Mouse (Mus musculus) CH12.LX (cell line): ENCODE measurements around the gene En1. TPM values are rescaled to one million over a fixed set of nuclear protein-coding genes. Genes with fewer than 3 reads are reported as not detected.

Experiments used
- DNase-seq: peaks from one replicate; pipeline ENCODE4 v3.0.0-alpha.2; 2013; ENCODE audit errors: extremely low read depth
- H3K27ac ChIP-seq: 2 replicates; pipeline ENCODE4 v1.5.1; 2012; ENCODE audit warnings: low read depth, mild to moderate bottlenecking, control low read depth, moderate library complexity; ENCODE audit not compliant: insufficient read depth
- H3K27me3 ChIP-seq: replicated peaks from 2 replicates; pipeline ENCODE3; 2012; ENCODE audit warnings: inconsistent platforms
- H3K36me3 ChIP-seq, 2 experiments: replicated peaks in 1 of 2; 2 replicates each; pipeline versions ENCODE3 to v1.6.1; 2012; ENCODE audit warnings: inconsistent platforms in 1 of 2, low read length in 1 of 2, mild to moderate bottlenecking in 1 of 2, mixed read lengths in 1 of 2, moderate library complexity in 1 of 2; ENCODE audit not compliant: control insufficient read depth in 1 of 2, insufficient read depth in 1 of 2
- H3K4me1 ChIP-seq, 2 experiments: 2 replicates each; pipeline ENCODE4 v1.6.1; 2012; ENCODE audit warnings: inconsistent platforms in 1 of 2, moderate library complexity in 1 of 2; ENCODE audit not compliant: insufficient read depth in 2 of 2, control insufficient read depth in 1 of 2
- H3K4me2 ChIP-seq: 2 replicates; pipeline ENCODE4 v1.6.1; 2012; ENCODE audit warnings: low read depth, mild to moderate bottlenecking, control low read depth; ENCODE audit not compliant: poor library complexity, insufficient read depth, severe bottlenecking
- H3K4me3 ChIP-seq, 3 experiments: fragments of 150-350 bp in 1 of 3; sonication (generic) in 1 of 3; replicated peaks in 1 of 3; 2 replicates each; pipeline versions ENCODE3 to v1.5.1; 2011 to 2012; ENCODE audit warnings: low read depth in 2 of 3, low read length in 2 of 3, mild to moderate bottlenecking in 2 of 3, moderate library complexity in 2 of 3, control low read depth in 1 of 3, improper control_type of control experiment in 1 of 3, inconsistent platforms in 1 of 3, mixed read lengths in 1 of 3; ENCODE audit not compliant: poor library complexity in 1 of 3
- H3K79me2 ChIP-seq: replicated peaks from 2 replicates; pipeline ENCODE4 v1.6.1; 2012; ENCODE audit warnings: mild to moderate bottlenecking, moderate library complexity; ENCODE audit not compliant: control insufficient read depth, poor library complexity, insufficient read depth, severe bottlenecking; ENCODE audit errors: extremely low read depth
- H3K9ac ChIP-seq: 2 replicates; pipeline ENCODE4 v1.6.1; 2012; ENCODE audit warnings: low read depth, mild to moderate bottlenecking, control low read depth, moderate library complexity; ENCODE audit not compliant: insufficient read depth
- H3K9me3 ChIP-seq: replicated peaks from 2 replicates; pipeline ENCODE3; 2012; ENCODE audit warnings: low read length, inconsistent platforms, mixed read lengths
- BHLHE40 ChIP-seq: IDR thresholded peaks from 2 replicates; pipeline ENCODE4 v1.6.1; 2011; ENCODE audit warnings: mild to moderate bottlenecking, low read depth, low read length, improper control_type of control experiment
- CHD1 ChIP-seq: IDR thresholded peaks from 2 replicates; pipeline ENCODE4 v1.6.1; 2012; ENCODE audit warnings: low read depth, low read length, improper control_type of control experiment, inconsistent platforms
- CHD2 ChIP-seq: IDR thresholded peaks from 2 replicates; pipeline ENCODE4 v1.6.1; 2011; ENCODE audit warnings: low read length, improper control_type of control experiment
- CTCF ChIP-seq, 2 experiments: IDR thresholded peaks in 1 of 2; conservative IDR thresholded peaks in 1 of 2; 2 replicates each; pipeline ENCODE4 v1.5.1; 2011 to 2012; ENCODE audit warnings: low read depth in 2 of 2, low read length in 2 of 2, improper control_type of control experiment in 1 of 2, inconsistent platforms in 1 of 2, mild to moderate bottlenecking in 1 of 2, moderate library complexity in 1 of 2
- E2F4 ChIP-seq: IDR thresholded peaks from 2 replicates; pipeline ENCODE4 v1.6.1; 2011; ENCODE audit warnings: low read depth, low read length, improper control_type of control experiment; ENCODE audit not compliant: insufficient replicate concordance
- ELF1 ChIP-seq: IDR thresholded peaks from 2 replicates; pipeline ENCODE4 v1.6.1; 2014; ENCODE audit warnings: low read depth, mild to moderate bottlenecking, inconsistent platforms, low read length, improper control_type of control experiment
- EP300 ChIP-seq: IDR thresholded peaks from 2 replicates; pipeline ENCODE4 v1.6.1; 2011; ENCODE audit warnings: low read length, improper control_type of control experiment
- ETS1 ChIP-seq: conservative IDR thresholded peaks from 2 replicates; pipeline ENCODE4 v1.6.1; 2012; ENCODE audit warnings: low read depth, mild to moderate bottlenecking, inconsistent platforms, low read length, improper control_type of control experiment, moderate library complexity
- GABPA ChIP-seq: IDR thresholded peaks from 2 replicates; pipeline ENCODE4 v1.6.1; 2012; ENCODE audit warnings: low read depth, low read length, improper control_type of control experiment, inconsistent platforms; ENCODE audit not compliant: insufficient replicate concordance
- HCFC1 ChIP-seq: IDR thresholded peaks from 2 replicates; pipeline ENCODE4 v1.6.1; 2012; ENCODE audit warnings: low read depth, mild to moderate bottlenecking, inconsistent platforms, low read length, improper control_type of control experiment
- IRF4 ChIP-seq: IDR thresholded peaks from 2 replicates; pipeline ENCODE4 v1.6.1; 2014; ENCODE audit warnings: low read depth, mild to moderate bottlenecking, inconsistent platforms, low read length, improper control_type of control experiment
- JUN ChIP-seq: IDR thresholded peaks from 2 replicates; pipeline ENCODE4 v1.6.1; 2011; ENCODE audit warnings: low read depth, mild to moderate bottlenecking, low read length, improper control_type of control experiment, moderate library complexity; ENCODE audit not compliant: insufficient read depth
- JUND ChIP-seq: conservative IDR thresholded peaks from 2 replicates; pipeline ENCODE4 v1.6.1; 2011; ENCODE audit warnings: low read depth, low read length, improper control_type of control experiment
- KAT2A ChIP-seq: IDR thresholded peaks from 2 replicates; pipeline ENCODE4 v1.6.1; 2012; ENCODE audit warnings: low read length, improper control_type of control experiment, inconsistent platforms; ENCODE audit not compliant: insufficient replicate concordance
- MAFK ChIP-seq: IDR thresholded peaks from 2 replicates; pipeline ENCODE4 v1.6.1; 2011; ENCODE audit warnings: low read length, improper control_type of control experiment; ENCODE audit not compliant: insufficient replicate concordance
- MAX ChIP-seq: IDR thresholded peaks from 2 replicates; pipeline ENCODE4 v1.6.1; 2011; ENCODE audit warnings: low read length, improper control_type of control experiment
- MAZ ChIP-seq: IDR thresholded peaks from 2 replicates; pipeline ENCODE4 v1.6.1; 2012; ENCODE audit warnings: low read depth, mild to moderate bottlenecking, inconsistent platforms, low read length, improper control_type of control experiment, moderate library complexity
- MEF2A ChIP-seq: IDR thresholded peaks from 2 replicates; pipeline ENCODE4 v1.6.1; 2014; ENCODE audit warnings: low read depth, mild to moderate bottlenecking, inconsistent platforms, low read length, improper control_type of control experiment, borderline replicate concordance
- MXI1 ChIP-seq: IDR thresholded peaks from 2 replicates; pipeline ENCODE4 v1.6.1; 2011; ENCODE audit warnings: mild to moderate bottlenecking, low read depth, low read length, improper control_type of control experiment
- MYC ChIP-seq: IDR thresholded peaks from 2 replicates; pipeline ENCODE4 v1.6.1; 2011; ENCODE audit warnings: low read depth, mild to moderate bottlenecking, improper control_type of control experiment, low read length
- NELFE ChIP-seq: IDR thresholded peaks from 2 replicates; pipeline ENCODE4 v1.6.1; 2011; ENCODE audit warnings: low read depth, low read length, improper control_type of control experiment
- NRF1 ChIP-seq: IDR thresholded peaks from 2 replicates; pipeline ENCODE4 v1.6.1; 2014; ENCODE audit warnings: low read depth, mild to moderate bottlenecking, inconsistent platforms, low read length, improper control_type of control experiment, moderate library complexity
- PAX5 ChIP-seq: IDR thresholded peaks from 2 replicates; pipeline ENCODE4 v1.6.1; 2012; ENCODE audit warnings: low read length, inconsistent platforms, mixed read lengths
- POLR2A ChIP-seq: IDR thresholded peaks from 2 replicates; pipeline ENCODE4 v1.6.1; 2011; ENCODE audit warnings: low read depth, mild to moderate bottlenecking, improper control_type of control experiment, low read length
- POLR2AphosphoS2 ChIP-seq: IDR thresholded peaks from 2 replicates; pipeline ENCODE4 v1.6.1; 2011; ENCODE audit warnings: low read depth, low read length, improper control_type of control experiment
- RAD21 ChIP-seq: IDR thresholded peaks from 2 replicates; pipeline ENCODE4 v1.6.1; 2011; ENCODE audit warnings: low read depth, mild to moderate bottlenecking, low read length, improper control_type of control experiment, moderate library complexity
- RCOR1 ChIP-seq: conservative IDR thresholded peaks from 2 replicates; pipeline ENCODE4 v1.6.1; 2012; ENCODE audit warnings: low read depth, mild to moderate bottlenecking, inconsistent platforms, low read length, improper control_type of control experiment
- SIN3A ChIP-seq: IDR thresholded peaks from 2 replicates; pipeline ENCODE4 v1.6.1; 2012; ENCODE audit warnings: low read length, improper control_type of control experiment, inconsistent platforms
- SMC3 ChIP-seq: IDR thresholded peaks from 2 replicates; pipeline ENCODE4 v1.6.1; 2011; ENCODE audit warnings: low read depth, low read length, improper control_type of control experiment
- TBP ChIP-seq: conservative IDR thresholded peaks from 2 replicates; pipeline ENCODE4 v1.6.1; 2011; ENCODE audit warnings: low read depth, low read length, improper control_type of control experiment
- TCF12 ChIP-seq: IDR thresholded peaks from 2 replicates; pipeline ENCODE4 v1.6.1; 2014; ENCODE audit warnings: low read depth, mild to moderate bottlenecking, inconsistent platforms, low read length, improper control_type of control experiment
- UBTF ChIP-seq: IDR thresholded peaks from 2 replicates; pipeline ENCODE4 v1.6.1; 2012; ENCODE audit warnings: low read depth, mild to moderate bottlenecking, inconsistent platforms, low read length, improper control_type of control experiment, moderate library complexity
- USF1 ChIP-seq: IDR thresholded peaks from 2 replicates; pipeline ENCODE4 v1.6.1; 2014; ENCODE audit warnings: low read depth, mild to moderate bottlenecking, inconsistent platforms, low read length, improper control_type of control experiment
- USF2 ChIP-seq: conservative IDR thresholded peaks from 2 replicates; pipeline ENCODE4 v1.6.1; 2011; ENCODE audit warnings: low read depth, low read length, improper control_type of control experiment
- ZC3H11A ChIP-seq: IDR thresholded peaks from 2 replicates; pipeline ENCODE4 v1.6.1; 2012; ENCODE audit warnings: low read depth, mild to moderate bottlenecking, inconsistent platforms, low read length, improper control_type of control experiment
- ZKSCAN1 ChIP-seq: IDR thresholded peaks from 2 replicates; pipeline ENCODE4 v1.6.1; 2012; ENCODE audit warnings: low read depth, inconsistent platforms, low read length, improper control_type of control experiment, borderline replicate concordance
- ZMIZ1 ChIP-seq: IDR thresholded peaks from 2 replicates; pipeline ENCODE4 v1.6.1; 2012; ENCODE audit warnings: low read depth, mild to moderate bottlenecking, inconsistent platforms, low read length, improper control_type of control experiment
- ZNF384 ChIP-seq: IDR thresholded peaks from 2 replicates; pipeline ENCODE4 v1.6.1; 2012; ENCODE audit warnings: low read depth, low read length, improper control_type of control experiment, inconsistent platforms
- dilution Hi-C: fragments of 300-500 bp; cut with MboI; formaldehyde crosslinking; loops from 2 replicates; pipeline ENCODE4 v1.14.3; 2020; ENCODE audit warnings: low sequenced_read_pairs; ENCODE audit not compliant: extremely low pct_unique_long_range_greater_than_20kb, extremely low pct_ligation_motif_present
- in situ Hi-C: fragments of 300-500 bp; cut with MboI; formaldehyde crosslinking; loops from 3 replicates; pipeline ENCODE4 v1.14.3; 2019; ENCODE audit warnings: low sequenced_read_pairs, low pct_ligation_motif_present, low pct_unique_long_range_greater_than_20kb, mixed read lengths
- polyA plus RNA-seq: library from polyadenylated mRNA; unstranded; fragments of >175 nt; gene quantifications from 2 replicates; pipeline ENCODE4 v1.2.1, GENCODE M21; 2012; ENCODE audit warnings: low read depth; ENCODE audit not compliant: insufficient read length
- total RNA-seq, 2 experiments: library from RNA; depleted of rRNA; stranded (reverse); fragments of 300-350 nt in 1 of 2; fragments of >200 nt in 1 of 2; gene quantifications; 2 replicates each; pipeline ENCODE4 v1.2.3; 2012 to 2014

En1 gene
- total and polyA plus RNA-seq, 3 experiments, result not detected

DNA sequence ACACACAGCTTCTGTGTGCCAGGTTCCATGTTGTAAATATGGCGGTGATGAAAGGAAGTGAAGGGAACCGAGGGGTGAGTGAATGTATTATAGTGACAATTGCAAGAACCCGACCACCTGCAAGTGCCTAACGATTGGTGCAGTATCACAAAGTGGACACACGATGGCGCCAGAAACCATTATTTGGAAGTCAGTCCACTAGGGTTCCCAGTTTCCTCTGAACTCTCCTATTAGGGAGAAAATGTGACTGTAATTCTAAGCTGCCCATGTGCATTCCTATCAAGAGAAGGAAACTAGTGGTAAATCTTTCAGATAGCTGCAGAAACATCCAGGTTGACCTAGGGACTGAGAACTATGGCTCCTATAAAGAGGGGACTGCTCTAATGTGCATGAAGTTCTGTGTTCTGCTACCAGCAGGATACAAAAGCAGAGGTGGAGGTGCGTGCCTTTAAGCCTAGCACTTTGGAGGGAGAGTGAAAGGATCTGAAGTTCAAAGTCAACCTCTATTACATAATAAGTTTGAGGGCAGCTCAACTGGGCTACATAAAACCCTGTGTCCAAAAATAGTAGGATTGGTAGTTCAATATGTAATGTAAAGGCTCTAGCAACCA, 15.6 kb upstream of the En1 start:
- no peaks in the 10 kb centered on the region for H3K9me3 ChIP-seq
- H3K4me2 ChIP-seq, result 0 out of 2 replicates have a peak overlapping the region, but pooled peaks have one; percentile 7
- TF ChIP-seq NRF1, result peak; percentile 34; the same call in 1 of the 2 replicates
- TF ChIP-seq MYC, result peak; percentile 73; the same call in 1 of the 2 replicates
- TF ChIP-seq MEF2A, result peak; percentile 15; the same call in 1 of the 2 replicates
- TF ChIP-seq PAX5, result no peak
- TF ChIP-seq POLR2A, result no peak
- TF ChIP-seq USF2, result no peak
- peak; percentile 82 to 97 for TF ChIP-seq CTCF (conservative IDR thresholded peaks at IDR 0.05 in 1 of 2, IDR thresholded peaks at IDR 0.05 in 1 of 2; ENCODE audit: low read depth in 2 of 2, low read length in 2 of 2)
- TF ChIP-seq KAT2A, result no peak
- no peak for TF ChIP-seq MAFK
- TF ChIP-seq MAZ, result no peak
- TF ChIP-seq EP300, result no peak
- no peak; the same call in 1 of the 2 replicates for TF ChIP-seq MXI1
- TF ChIP-seq TBP, result no peak
- TF ChIP-seq ZKSCAN1, result no peak
- no peak for TF ChIP-seq CHD1
- no peak for TF ChIP-seq ZMIZ1
- TF ChIP-seq USF1, result no peak
- TF ChIP-seq NELFE, result no peak; the same call in 1 of the 2 replicates
- peak; percentile 64 for TF ChIP-seq IRF4
- no peak for TF ChIP-seq JUN
- peak; percentile 65 for TF ChIP-seq ZC3H11A
- TF ChIP-seq E2F4, result no peak
- no peak for TF ChIP-seq GABPA
- no peak for TF ChIP-seq JUND
- no peak for TF ChIP-seq BHLHE40
- TF ChIP-seq SIN3A, result no peak
- TF ChIP-seq CHD2, result no peak
- TF ChIP-seq ETS1, result no peak
- TF ChIP-seq ZNF384, result no peak
- TF ChIP-seq ELF1, result no peak
- TF ChIP-seq SMC3, result peak; percentile 88
- TF ChIP-seq UBTF, result no peak
- no peak; the same call in 1 of the 2 replicates for TF ChIP-seq HCFC1
- TF ChIP-seq POLR2AphosphoS2, result no peak
- peak; percentile 22; the same call in 1 of the 2 replicates for TF ChIP-seq TCF12
- TF ChIP-seq RAD21, result peak; percentile 97
- TF ChIP-seq RCOR1, result no peak
- TF ChIP-seq MAX, result no peak
- in situ Hi-C loops (loop anchor here (25.0 kb wide), 2 partner anchors 476 to 826 kb away; no protein-coding TSS in a partner anchor), dilution Hi-C loops (no loop called here)
- DNase-seq, result peak; percentile 89
- H3K27me3 ChIP-seq, result no peaks in the 10 kb centered on the region
- H3K79me2 ChIP-seq, result no peaks in the 10 kb centered on the region
- H3K4me3 ChIP-seq, result no peak overlapping the region
- peak overlapping the region; percentile 15; the same call in 1 of the 2 replicates for H3K27ac ChIP-seq
- peaks cover 18 to 49% of the 10 kb centered on the region in 2 experiments for H3K4me1 ChIP-seq
- H3K9ac ChIP-seq, result no peak overlapping the region
- H3K36me3 ChIP-seq, result no peaks in the 10 kb centered on the region
